Mouse (Mus musculus) inflammation-experienced regulatory T-cells, adult 6 months (primary cell): ENCODE measurements around the gene Cpn1. TPM values are rescaled to one million over a fixed set of nuclear protein-coding genes. Genes with fewer than 3 reads are reported as not detected.

Experiments used
- polyA plus RNA-seq, 3 experiments: library from polyadenylated mRNA; unstranded; fragments of 100-300 nt; shearing (Covaris generic); gene quantifications; one replicate each; pipeline ENCODE4 v1.2.1; 2017

Cpn1 gene
- polyA plus RNA-seq, 3 experiments from 2014 or later: not detected

Other genes starting within 250 kb of the Cpn1 start
- gene Cutc, start 233.6 kb downstream of the Cpn1 start, polyA plus RNA-seq: 10 to 100 TPM; 12.8 to 17.2 (median 13.6) TPM
- 10 to 100 TPM in 1 of 3 experiments, 1 to 10 TPM in 2; 8.1 to 11.0 (median 9.3) TPM for gene Cox15, start 233.6 kb downstream of the Cpn1 start, polyA plus RNA-seq
- not detected for gene Abcc2, start 204.4 kb downstream of the Cpn1 start, polyA plus RNA-seq
- 1 to 10 TPM; 3.5 to 7.0 (median 6.7) TPM for gene Dnmbp, start 46.4 kb downstream of the Cpn1 start, polyA plus RNA-seq
- not detected for gene Cyp2c23, start 42.7 kb upstream of the Cpn1 start, polyA plus RNA-seq
- 1 to 10 TPM; 3.2 to 7.6 (median 3.3) TPM for gene Erlin1, start 83.2 kb upstream of the Cpn1 start, polyA plus RNA-seq
- gene Chuk, start 120.9 kb upstream of the Cpn1 start, polyA plus RNA-seq: 10 to 100 TPM; 39.5 to 49.3 (median 40.2) TPM
- gene Cwf19l1, start 149.3 kb upstream of the Cpn1 start, polyA plus RNA-seq: 10 to 100 TPM; 23.2 to 37.0 (median 28.4) TPM
- gene Bloc1s2, start 159.9 kb upstream of the Cpn1 start, polyA plus RNA-seq: 100 to 1,000 TPM; 122 to 144 (median 132) TPM
- under 1 TPM in 1 of 3 experiments, not detected in 2; 0.10 TPM for gene Pkd2l1, start 205.9 kb upstream of the Cpn1 start, polyA plus RNA-seq
- gene Scd3, start 216.7 kb upstream of the Cpn1 start, polyA plus RNA-seq: not detected